Mouse (Mus musculus): ENCODE measurements at regions not wholly inside any gene's neighbourhood (a gene's known extent, or its start where the extent isn't known, plus 50 kb on each side); places are given as distances from the start of the nearest gene placed in this dataset.

- in situ Hi-C loops (cut with MboI, MseI), result no loop called here
Measured at GRCm38 (mm10) chr4:25065347-25065746, 99.1 kb downstream of the Gpr63 start.

DNA sequence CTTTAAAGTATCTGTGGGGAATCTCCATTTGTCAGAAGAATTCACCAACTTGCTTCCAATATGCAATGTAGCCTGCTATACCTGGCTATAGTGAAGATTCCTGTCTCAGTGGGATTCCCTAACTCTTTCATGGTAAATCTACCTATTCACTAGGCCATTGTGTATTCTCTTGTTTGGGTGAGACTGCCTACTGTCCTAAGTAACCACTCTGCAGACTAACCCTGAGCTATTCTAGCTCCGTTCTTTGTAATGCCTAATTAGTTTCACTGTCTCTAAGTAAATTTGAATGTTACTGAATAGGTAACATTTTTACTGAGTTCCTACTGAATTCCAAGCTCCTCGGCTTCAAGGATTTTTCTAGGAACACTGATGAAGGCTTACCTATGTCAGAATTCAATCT lies 126.5 kb downstream of the Gpr63 start:
- in situ Hi-C loops (cut with MboI, MseI), result loop anchor here in 1 of 2 experiments (5.0 kb wide), 1 partner anchor 40 kb away; no protein-coding TSS in a partner anchor

DNA sequence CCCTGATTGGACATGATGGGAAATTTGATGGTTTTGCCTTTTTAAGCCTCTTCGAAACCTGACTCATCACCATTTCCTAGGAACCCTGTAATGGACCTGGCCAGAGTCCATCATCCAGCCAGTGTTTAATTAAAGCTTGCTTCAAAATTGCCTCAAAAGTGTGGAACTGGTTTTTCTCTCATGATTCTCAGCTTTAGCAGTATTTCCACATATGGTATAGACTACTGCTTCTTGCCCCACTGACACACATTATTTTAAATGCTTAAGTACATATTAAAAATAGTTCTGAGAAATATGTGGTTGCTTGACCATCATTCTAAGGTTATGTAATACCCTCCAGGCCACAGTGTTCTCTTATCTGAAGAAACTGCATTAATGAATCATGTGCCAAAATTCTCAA lies 135.3 kb downstream of the Gpr63 start:
- in situ Hi-C loops (cut with MboI, MseI), result no loop called here

- in situ Hi-C loops (cut with MboI, MseI), result no loop called here
Measured at GRCm38 (mm10) chr4:25141259-25141658, 101.4 kb downstream of the Fhl5 start.
